Mouse (Mus musculus): ENCODE measurements around the gene Hoxb6.

Hoxb6 gene

DNA sequence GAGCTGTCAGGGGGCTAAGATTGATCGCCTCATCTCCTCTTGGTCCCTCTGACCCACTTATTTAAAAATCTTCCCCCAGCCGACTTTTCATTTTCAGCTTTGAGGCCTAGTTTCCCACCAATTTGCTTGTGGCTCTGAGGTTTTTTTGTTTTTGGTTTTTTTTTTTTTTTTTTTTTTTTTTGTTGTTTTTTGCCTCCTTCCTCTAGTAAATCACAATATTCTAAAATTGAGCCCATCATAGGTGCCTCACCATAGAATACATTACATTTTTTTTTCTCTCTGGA is 58.0 kb downstream of the Hoxb6 start, which contains the start of gene Hoxb2:
TSS of gene Hoxb2 (plus strand) at position 185 of the 284 bp plus-strand sequence.
- no peak for DNase-seq (ENCODE audit: low read depth, low spot score)

DNA sequence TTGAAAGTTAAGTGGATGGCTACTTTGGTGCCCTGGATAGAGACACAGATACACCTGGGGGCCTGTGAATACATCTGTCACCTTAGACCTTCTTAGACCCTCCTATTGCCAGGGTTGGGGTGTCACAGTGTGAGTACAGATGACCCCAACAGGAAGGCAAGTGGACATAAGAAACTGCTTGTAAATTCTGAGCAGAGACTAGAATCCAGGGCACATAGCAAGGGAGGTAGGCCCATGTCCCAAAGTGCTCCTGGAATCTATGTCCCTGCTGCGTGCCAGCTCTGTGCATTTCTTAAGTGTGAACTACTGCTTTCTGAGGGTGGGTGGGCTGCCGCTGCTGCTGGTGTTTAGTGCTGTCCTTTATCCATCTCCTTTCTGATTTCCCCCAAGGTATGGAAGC is 58.5 kb downstream of the Hoxb6 start:
- DNase-seq (ENCODE audit: low read depth, low spot score): no peak

Data from forelimb bud, embryonic 11.5 days (tissue).